Mouse (Mus musculus): Measurements from ENCODE around the gene Pheta2.

DNA sequence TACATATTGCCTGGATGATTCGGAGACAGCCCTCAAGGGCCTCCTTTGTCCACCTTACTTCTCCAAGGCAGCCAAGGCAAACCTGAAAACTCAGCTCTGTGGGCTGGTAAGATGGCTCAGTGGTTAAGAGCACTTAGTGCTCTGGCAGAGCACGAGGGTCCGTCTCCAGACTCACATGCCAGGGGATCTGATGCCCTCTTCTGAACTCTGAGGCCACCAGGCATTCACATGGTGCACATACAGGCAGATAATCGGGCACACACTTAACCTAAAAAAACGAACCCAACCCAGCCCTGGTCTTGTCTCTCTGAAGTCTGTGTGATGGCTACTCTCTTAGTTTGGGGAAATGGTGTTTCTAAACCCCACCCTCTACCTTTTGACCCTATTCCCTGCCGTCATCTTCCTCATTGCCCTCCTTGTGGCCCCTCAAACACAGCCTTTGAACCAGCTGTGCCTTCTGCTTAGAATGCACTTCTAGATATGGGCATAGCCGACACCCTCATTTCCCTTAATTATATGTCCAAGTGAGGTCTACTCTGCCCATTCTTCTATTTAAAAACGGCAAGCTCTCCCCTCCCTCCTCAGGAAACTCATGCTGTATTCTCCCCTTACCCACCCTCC is 1.0 kb downstream of the Pheta2 start:
- TF ChIP-seq CTCF (IDR thresholded peaks at IDR 0.05; ENCODE audit: control insufficient read depth, insufficient read depth, low read length) (no peak), POLR2A (IDR thresholded peaks at IDR 0.05; ENCODE audit: borderline replicate concordance, control insufficient read depth, low read depth, low read length) (no peak)

Data from bone marrow, adult 2 months (tissue).